Mouse (Mus musculus): ENCODE measurements at regions not wholly inside any gene's neighbourhood (a gene's known extent, or its start where the extent isn't known, plus 50 kb on each side); places are given as distances from the start of the nearest gene placed in this dataset.

DNA sequence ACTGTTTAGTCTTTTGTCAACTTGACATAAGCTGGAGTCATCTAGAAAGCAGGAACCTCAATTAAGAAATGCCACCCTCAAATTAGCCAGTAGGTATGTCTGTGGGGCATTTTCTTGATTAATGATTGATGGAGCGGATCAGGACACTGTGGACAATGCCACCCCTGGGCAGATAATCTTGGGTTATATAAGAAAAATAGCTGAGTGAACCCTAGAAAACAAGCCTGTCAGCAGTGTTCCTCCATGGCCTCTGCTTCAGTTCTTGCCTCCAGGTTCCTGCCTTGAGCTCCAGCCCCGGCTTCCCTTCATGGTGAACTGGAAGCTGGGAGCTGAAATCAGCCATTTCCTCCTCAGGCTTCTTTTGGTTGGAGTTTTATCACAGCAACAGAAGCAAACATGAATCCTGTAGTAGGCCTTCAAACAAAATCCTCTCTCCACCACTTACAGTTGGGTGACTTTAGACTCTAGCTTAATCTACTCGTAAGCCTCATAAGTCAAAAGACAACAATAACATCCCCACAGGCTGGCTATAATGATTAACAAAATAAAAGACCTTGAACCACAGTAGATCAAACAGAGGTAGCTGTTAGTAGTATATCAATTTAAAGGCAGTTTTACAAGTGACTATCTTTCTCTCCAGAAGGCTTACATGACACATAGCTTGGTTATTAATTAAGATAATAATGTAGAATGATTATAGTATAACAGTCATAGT, 61.1 kb upstream of the Usp24 start:
- 0 out of 2 replicates have a peak, but pooled peaks cover 5% of the 10 kb centered on the region for H3K9me3 ChIP-seq (ENCODE audit: control insufficient read depth, low read length)
- H3K9ac ChIP-seq (ENCODE audit: low read length), result no peak overlapping the region
- peaks cover 10 to 26% of the 10 kb centered on the region in 2 experiments for H3K4me1 ChIP-seq (ENCODE audit: control insufficient read depth in 2 of 2, insufficient read depth in 2 of 2, low read length in 2 of 2)
- H3K36me3 ChIP-seq (ENCODE audit: control insufficient read depth, insufficient read depth, low read length), result no peaks in the 10 kb centered on the region
- 78% methylated on average over 3 of the region's 3 CpGs for WGBS
- H3K27ac ChIP-seq (replicated peaks in 1 of 2; ENCODE audit: control insufficient read depth in 1 of 2, insufficient read depth in 1 of 2, low read depth in 2 of 2, low read length in 2 of 2), result no peak overlapping the region
- H3K4me3 ChIP-seq (ENCODE audit: control insufficient read depth in 1 of 2, insufficient read depth in 1 of 2, low read depth in 1 of 2, low read length in 2 of 2), result no peak overlapping the region
- no peak for ATAC-seq (ENCODE audit: insufficient number of reproducible peaks, insufficient read depth, low FRiP score, low read depth)
- H3K27me3 ChIP-seq (ENCODE audit: control insufficient read depth, insufficient read depth, low read length), result no peaks in the 10 kb centered on the region
- no peak overlapping the region for H3K4me2 ChIP-seq (ENCODE audit: low read length)

- H3K4me1 ChIP-seq (ENCODE audit: control insufficient read depth in 2 of 2, insufficient read depth in 2 of 2, low read length in 2 of 2), result peaks cover 13 to 26% of the 10 kb centered on the region in 2 experiments
- no peak for ATAC-seq (ENCODE audit: insufficient number of reproducible peaks, insufficient read depth, low FRiP score, low read depth)
- H3K9ac ChIP-seq (ENCODE audit: low read length), result no peak overlapping the region
- H3K4me3 ChIP-seq (ENCODE audit: control insufficient read depth in 1 of 2, insufficient read depth in 1 of 2, low read depth in 1 of 2, low read length in 2 of 2), result no peak overlapping the region
- peak overlapping the region; percentile 74 to 78 for H3K27ac ChIP-seq (replicated peaks in 1 of 2; ENCODE audit: control insufficient read depth in 1 of 2, insufficient read depth in 1 of 2, low read depth in 2 of 2, low read length in 2 of 2)
- H3K36me3 ChIP-seq (ENCODE audit: control insufficient read depth, insufficient read depth, low read length), result no peaks in the 10 kb centered on the region
- H3K9me3 ChIP-seq (ENCODE audit: control insufficient read depth, low read length), result 0 out of 2 replicates have a peak, but pooled peaks cover 5% of the 10 kb centered on the region
- H3K4me2 ChIP-seq (ENCODE audit: low read length), result peak overlapping the region; percentile 7; the same call in 1 of the 2 replicates
- H3K27me3 ChIP-seq (ENCODE audit: control insufficient read depth, insufficient read depth, low read length), result no peaks in the 10 kb centered on the region
Observed at GRCm38 (mm10) chr4:106255959-106256609, 59.9 kb upstream of the Usp24 start.

DNA sequence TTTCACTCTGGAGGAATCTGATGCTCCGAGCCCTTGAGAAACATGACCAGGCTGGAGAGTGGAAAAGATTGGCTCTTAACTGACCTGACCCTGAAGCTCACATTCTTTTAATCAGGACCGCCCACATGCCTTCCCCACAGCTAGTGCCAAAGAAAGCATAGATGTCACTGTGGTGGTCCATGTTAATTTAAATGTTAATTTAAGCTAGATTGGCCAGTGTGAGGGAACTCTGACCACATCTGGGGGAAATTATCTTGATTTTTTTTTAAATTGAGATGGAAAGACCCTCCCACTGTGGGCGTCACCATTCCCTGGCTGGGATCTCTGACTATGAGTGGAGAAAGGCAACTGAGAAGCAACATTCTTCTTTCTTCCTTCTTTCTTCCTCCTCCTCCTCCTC, 54.6 kb upstream of the Usp24 start:
- Histone ChIP-seq H3K27ac (replicated peaks in 1 of 2; ENCODE audit: control insufficient read depth in 1 of 2, insufficient read depth in 1 of 2, low read depth in 2 of 2, low read length in 2 of 2) (no peak overlapping the region), H3K9me3 (ENCODE audit: control insufficient read depth, low read length) (no peaks in the 10 kb centered on the region), H3K4me1 (ENCODE audit: control insufficient read depth in 2 of 2, insufficient read depth in 2 of 2, low read length in 2 of 2) (peaks cover 14 to 29% of the 10 kb centered on the region in 2 experiments), H3K36me3 (ENCODE audit: control insufficient read depth, insufficient read depth, low read length) (no peaks in the 10 kb centered on the region), H3K4me2 (ENCODE audit: low read length) (no peak overlapping the region), H3K27me3 (ENCODE audit: control insufficient read depth, insufficient read depth, low read length) (no peaks in the 10 kb centered on the region), H3K9ac (ENCODE audit: low read length) (no peak overlapping the region), H3K4me3 (ENCODE audit: control insufficient read depth in 1 of 2, insufficient read depth in 1 of 2, low read depth in 1 of 2, low read length in 2 of 2) (no peak overlapping the region)
- no peak; the same call in 1 of the 2 replicates for ATAC-seq (ENCODE audit: insufficient number of reproducible peaks, insufficient read depth, low FRiP score, low read depth)
- 66% methylated on average over 3 of the region's 3 CpGs for WGBS

DNA sequence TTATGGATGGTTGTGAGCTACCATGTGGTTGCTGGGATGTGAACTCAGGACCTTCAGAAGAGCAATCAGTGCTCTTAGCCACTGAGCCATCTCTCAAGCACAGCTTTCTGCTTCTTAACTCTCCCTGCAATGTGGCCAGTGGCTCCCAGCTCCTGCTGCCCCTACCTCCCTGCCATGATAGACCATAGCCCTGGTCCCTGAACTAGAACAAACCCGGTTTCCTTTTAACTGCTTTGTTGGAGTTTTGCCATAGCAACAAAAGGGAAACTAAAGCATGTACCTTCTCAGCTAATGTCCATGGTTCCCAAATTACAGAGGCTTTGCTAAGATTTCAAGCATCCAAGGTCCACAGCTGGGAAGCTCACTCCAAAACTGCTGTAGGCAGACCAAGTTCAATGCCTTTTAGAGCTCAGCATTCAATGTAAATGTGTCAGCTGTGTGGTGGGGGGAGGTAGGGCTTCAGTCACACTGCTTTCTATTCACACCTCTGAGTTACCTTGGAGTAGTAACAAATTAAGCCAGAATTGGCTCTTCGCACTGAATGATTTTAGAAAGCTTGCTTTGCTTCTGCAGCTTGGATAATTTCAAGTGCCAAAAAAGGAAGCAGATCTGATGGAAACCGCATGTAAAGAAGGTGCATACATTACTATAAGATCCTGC, 54.0 kb upstream of the Usp24 start:
- H3K4me1 ChIP-seq (ENCODE audit: control insufficient read depth in 2 of 2, insufficient read depth in 2 of 2, low read length in 2 of 2), result peaks cover 12 to 23% of the 10 kb centered on the region in 2 experiments
- H3K36me3 ChIP-seq (ENCODE audit: control insufficient read depth, insufficient read depth, low read length), result no peaks in the 10 kb centered on the region
- 76% methylated on average over 3 of the region's 3 CpGs for WGBS
- H3K27ac ChIP-seq (replicated peaks in 1 of 2; ENCODE audit: control insufficient read depth in 1 of 2, insufficient read depth in 1 of 2, low read depth in 2 of 2, low read length in 2 of 2), result 0 out of 4 replicates have a peak overlapping the region, but pooled peaks of 1 of the 2 experiments have one; percentile 11
- H3K4me2 ChIP-seq (ENCODE audit: low read length), result no peak overlapping the region
- no peak overlapping the region for H3K9ac ChIP-seq (ENCODE audit: low read length)
- no peak overlapping the region for H3K4me3 ChIP-seq (ENCODE audit: control insufficient read depth in 1 of 2, insufficient read depth in 1 of 2, low read depth in 1 of 2, low read length in 2 of 2)
- H3K9me3 ChIP-seq (ENCODE audit: control insufficient read depth, low read length), result no peaks in the 10 kb centered on the region
- no peak for ATAC-seq (ENCODE audit: insufficient number of reproducible peaks, insufficient read depth, low FRiP score, low read depth)
- H3K27me3 ChIP-seq (ENCODE audit: control insufficient read depth, insufficient read depth, low read length), result no peaks in the 10 kb centered on the region

GRCm38 (mm10) chr4:106262751-106263725, 53.0 kb upstream of the Usp24 start:
- no peak for ATAC-seq (ENCODE audit: insufficient number of reproducible peaks, insufficient read depth, low FRiP score, low read depth)
- H3K36me3 ChIP-seq (ENCODE audit: control insufficient read depth, insufficient read depth, low read length), result no peaks in the 10 kb centered on the region
- H3K9me3 ChIP-seq (ENCODE audit: control insufficient read depth, low read length), result no peaks in the 10 kb centered on the region
- H3K4me1 ChIP-seq (ENCODE audit: control insufficient read depth in 2 of 2, insufficient read depth in 2 of 2, low read length in 2 of 2), result peaks cover 7 to 14% of the 10 kb centered on the region in 2 experiments; a peak in 3 of 4 replicates
- H3K4me2 ChIP-seq (ENCODE audit: low read length), result no peak overlapping the region
- 66% methylated on average over 9 of the region's 9 CpGs for WGBS
- H3K4me3 ChIP-seq (ENCODE audit: control insufficient read depth in 1 of 2, insufficient read depth in 1 of 2, low read depth in 1 of 2, low read length in 2 of 2), result no peak overlapping the region
- no peak overlapping the region; a peak in 1 of 4 replicates for H3K27ac ChIP-seq (replicated peaks in 1 of 2; ENCODE audit: control insufficient read depth in 1 of 2, insufficient read depth in 1 of 2, low read depth in 2 of 2, low read length in 2 of 2)
- H3K9ac ChIP-seq (ENCODE audit: low read length), result no peak overlapping the region
- H3K27me3 ChIP-seq (ENCODE audit: control insufficient read depth, insufficient read depth, low read length), result no peaks in the 10 kb centered on the region

Data from heart, embryonic 14.5 days (tissue).